Mouse (Mus musculus) kidney, adult 18-20 months (tissue): ENCODE results near the gene Lrriq1.

Experiments used
- DNase-seq: peaks from one replicate; pipeline ENCODE4 v3.0.0; 2021

Lrriq1 gene

GRCm38 (mm10) chr10:103235707-103236459 lies at the start of gene Lrriq1:
Gene Lrriq1, minus strand, starts transcription at chr10:103236322.
- DNase-seq: peak; percentile 46

- DNase-seq: no peak
Measured at GRCm38 (mm10) chr10:103253842-103254803, 18.0 kb upstream of the Lrriq1 start.

GRCm38 (mm10) chr10:103236460-103236772 lies 294 bp upstream of the Lrriq1 start:
- no peak for DNase-seq

- no peak for DNase-seq
Measured at GRCm38 (mm10) chr10:103226646-103227045, 9.5 kb downstream of the Lrriq1 start.

- no peak for DNase-seq
Measured at GRCm38 (mm10) chr10:103194655-103195328, 41.3 kb downstream of the Lrriq1 start.

GRCm38 (mm10) chr10:103145769-103146379 lies 90.2 kb downstream of the Lrriq1 start:
- no peak for DNase-seq

GRCm38 (mm10) chr10:103144927-103145768 lies 91.0 kb downstream of the Lrriq1 start:
- no peak for DNase-seq

GRCm38 (mm10) chr10:103142526-103142925 lies 93.6 kb downstream of the Lrriq1 start:
- DNase-seq: no peak

- no peak for DNase-seq
Measured at GRCm38 (mm10) chr10:103141532-103141931, 94.6 kb downstream of the Lrriq1 start.

GRCm38 (mm10) chr10:103140609-103141008 lies 95.5 kb downstream of the Lrriq1 start:
- no peak for DNase-seq

GRCm38 (mm10) chr10:103114629-103115028 lies 121.5 kb downstream of the Lrriq1 start:
- no peak for DNase-seq

- DNase-seq: no peak
Measured at GRCm38 (mm10) chr10:103108090-103108489, 128.0 kb downstream of the Lrriq1 start.

GRCm38 (mm10) chr10:103086101-103086500 lies 150.0 kb downstream of the Lrriq1 start:
- DNase-seq: no peak

GRCm38 (mm10) chr10:103049593-103049992 lies 186.5 kb downstream of the Lrriq1 start:
- DNase-seq: no peak

- no peak for DNase-seq
Measured at GRCm38 (mm10) chr10:103046623-103047022, 189.5 kb downstream of the Lrriq1 start.

GRCm38 (mm10) chr10:103045019-103045418 lies 191.1 kb downstream of the Lrriq1 start:
- DNase-seq: no peak

GRCm38 (mm10) chr10:103035002-103035640 lies 201.0 kb downstream of the Lrriq1 start:
- DNase-seq: no peak

- no peak for DNase-seq
Measured at GRCm38 (mm10) chr10:103030931-103031330, 205.2 kb downstream of the Lrriq1 start.

GRCm38 (mm10) chr10:103029730-103030490 lies 206.2 kb downstream of the Lrriq1 start, which contains the start of gene Alx1:
Gene Alx1, minus strand, starts transcription at chr10:103030215.
- no peak for DNase-seq

- DNase-seq: no peak
Measured at GRCm38 (mm10) chr10:103029132-103029729, 206.9 kb downstream of the Lrriq1 start.
